Mouse (Mus musculus): Measurements from ENCODE around the gene Actbl2. TPM values are rescaled to one million over a fixed set of nuclear protein-coding genes. Genes with fewer than 3 reads are reported as not detected.

Gene Actbl2
- polyA plus RNA-seq, 1 experiment from 2014 or later, result not detected

DNA sequence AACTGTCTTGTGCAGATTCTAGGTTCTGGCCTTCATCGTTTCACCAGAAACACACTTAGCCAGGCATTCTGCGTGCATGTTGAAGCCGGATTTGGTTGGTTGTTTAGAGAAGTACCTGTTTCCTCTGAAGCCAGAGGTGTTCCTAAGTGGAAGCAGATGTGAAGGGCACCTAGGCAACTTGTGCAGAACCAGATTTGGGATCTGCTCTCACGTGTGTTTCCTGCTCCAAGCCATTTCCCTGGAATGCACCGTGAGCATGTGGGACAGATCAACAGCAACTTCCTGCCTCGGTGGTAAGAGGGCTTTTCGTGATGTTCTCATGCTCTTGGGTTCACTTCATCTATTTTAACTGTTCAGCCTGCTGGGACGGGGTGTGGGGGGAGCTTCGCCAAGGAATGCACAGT is 18.4 kb upstream of the Actbl2 start:
- H3K9ac ChIP-seq (ENCODE audit: low read length), result no peak overlapping the region
- H3K4me2 ChIP-seq (ENCODE audit: low read depth, severe bottlenecking), result no peak overlapping the region
- no peaks in the 10 kb centered on the region for H3K9me3 ChIP-seq (ENCODE audit: control insufficient read depth, low read length)
- DNase-seq (ENCODE audit: low spot score) (peak; percentile 70), ATAC-seq (ENCODE audit: insufficient number of reproducible peaks, low FRiP score, low TSS enrichment, low read depth) (peak; percentile 76)
- 0 out of 2 replicates have a peak overlapping the region, but pooled peaks have one; percentile 53 for H3K27ac ChIP-seq (replicated peaks; ENCODE audit: low read depth, low read length)
- 19% methylated on average over 9 of the region's 9 CpGs for WGBS
- no peaks in the 10 kb centered on the region for H3K36me3 ChIP-seq (ENCODE audit: control insufficient read depth, insufficient read depth, low read length)
- H3K4me1 ChIP-seq (ENCODE audit: control insufficient read depth, insufficient read depth, low read length), result peaks cover 10% of the 10 kb centered on the region; the same call in 1 of the 2 replicates
- no peaks in the 10 kb centered on the region for H3K27me3 ChIP-seq (ENCODE audit: control insufficient read depth, insufficient read depth, low read length)
- H3K4me3 ChIP-seq (ENCODE audit: low read depth, low read length), result no peak overlapping the region

DNA sequence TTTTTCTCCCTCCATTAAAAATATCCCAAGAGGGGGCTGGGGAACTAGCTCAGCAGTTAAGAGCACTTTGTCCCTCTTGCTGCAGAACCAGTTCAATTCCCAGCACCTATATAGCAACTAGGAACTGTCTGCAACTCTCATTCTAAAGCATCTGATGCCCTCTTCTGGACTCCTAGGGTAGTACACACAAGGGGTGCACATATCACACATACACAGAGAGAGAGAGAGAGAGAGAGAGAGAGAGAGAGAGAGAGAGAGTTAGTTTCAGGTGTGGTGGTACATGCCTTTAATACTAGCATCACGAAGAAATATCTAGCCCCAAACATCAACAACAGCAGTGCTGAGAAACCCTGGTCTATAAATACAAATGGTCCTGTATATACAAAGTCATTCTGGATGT is 17.5 kb upstream of the Actbl2 start:
- Histone ChIP-seq H3K4me3 (ENCODE audit: low read depth, low read length) (no peak overlapping the region), H3K9ac (ENCODE audit: low read length) (no peak overlapping the region), H3K4me2 (ENCODE audit: low read depth, severe bottlenecking) (no peak overlapping the region), H3K27ac (replicated peaks; ENCODE audit: low read depth, low read length) (no peak overlapping the region), H3K36me3 (ENCODE audit: control insufficient read depth, insufficient read depth, low read length) (no peaks in the 10 kb centered on the region), H3K9me3 (ENCODE audit: control insufficient read depth, low read length) (no peaks in the 10 kb centered on the region), H3K4me1 (ENCODE audit: control insufficient read depth, insufficient read depth, low read length) (peaks cover 10% of the 10 kb centered on the region; the same call in 1 of the 2 replicates), H3K27me3 (ENCODE audit: control insufficient read depth, insufficient read depth, low read length) (no peaks in the 10 kb centered on the region)
- ATAC-seq (ENCODE audit: insufficient number of reproducible peaks, low FRiP score, low TSS enrichment, low read depth) (no peak), DNase-seq (ENCODE audit: low spot score) (no peak)
- WGBS, result 93% methylated on average over 1 of the region's 1 CpGs

DNA sequence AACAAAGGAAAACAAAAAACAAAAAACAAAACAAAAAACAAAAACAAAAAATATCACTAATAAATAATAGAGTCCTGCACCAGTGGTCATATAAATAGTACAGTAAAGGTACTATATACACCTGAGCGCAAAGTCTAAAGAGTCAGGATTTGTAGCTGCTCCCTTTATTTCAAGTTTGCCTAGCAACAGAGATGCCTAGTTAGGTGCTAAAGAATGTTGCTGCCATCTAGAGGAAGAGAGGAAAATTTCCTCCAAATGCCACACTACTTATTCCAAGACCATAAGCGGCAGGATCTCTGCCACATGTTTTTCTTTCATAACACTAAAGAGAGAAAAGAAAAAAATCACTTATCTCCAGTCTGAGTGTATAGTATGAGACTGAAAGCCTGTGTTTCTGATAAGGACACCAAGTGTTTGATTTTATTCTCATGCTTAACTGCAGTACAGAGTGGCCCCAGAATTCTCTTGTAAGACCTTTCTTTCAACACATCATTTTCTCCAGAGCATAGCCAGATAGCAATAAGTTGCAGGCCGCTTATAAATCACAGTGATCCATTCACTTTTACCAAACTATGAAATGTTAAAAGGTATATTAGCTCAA is 16.8 kb upstream of the Actbl2 start:
- DNase-seq (ENCODE audit: low spot score) (no peak), ATAC-seq (ENCODE audit: insufficient number of reproducible peaks, low FRiP score, low TSS enrichment, low read depth) (no peak)
- Histone ChIP-seq H3K9me3 (ENCODE audit: control insufficient read depth, low read length) (no peaks in the 10 kb centered on the region), H3K4me1 (ENCODE audit: control insufficient read depth, insufficient read depth, low read length) (peaks cover 10% of the 10 kb centered on the region; the same call in 1 of the 2 replicates), H3K27me3 (ENCODE audit: control insufficient read depth, insufficient read depth, low read length) (no peaks in the 10 kb centered on the region), H3K4me2 (ENCODE audit: low read depth, severe bottlenecking) (no peak overlapping the region), H3K4me3 (ENCODE audit: low read depth, low read length) (no peak overlapping the region), H3K9ac (ENCODE audit: low read length) (no peak overlapping the region), H3K27ac (replicated peaks; ENCODE audit: low read depth, low read length) (no peak overlapping the region), H3K36me3 (ENCODE audit: control insufficient read depth, insufficient read depth, low read length) (no peaks in the 10 kb centered on the region)
- WGBS, result 44% methylated on average over 3 of the region's 3 CpGs

DNA sequence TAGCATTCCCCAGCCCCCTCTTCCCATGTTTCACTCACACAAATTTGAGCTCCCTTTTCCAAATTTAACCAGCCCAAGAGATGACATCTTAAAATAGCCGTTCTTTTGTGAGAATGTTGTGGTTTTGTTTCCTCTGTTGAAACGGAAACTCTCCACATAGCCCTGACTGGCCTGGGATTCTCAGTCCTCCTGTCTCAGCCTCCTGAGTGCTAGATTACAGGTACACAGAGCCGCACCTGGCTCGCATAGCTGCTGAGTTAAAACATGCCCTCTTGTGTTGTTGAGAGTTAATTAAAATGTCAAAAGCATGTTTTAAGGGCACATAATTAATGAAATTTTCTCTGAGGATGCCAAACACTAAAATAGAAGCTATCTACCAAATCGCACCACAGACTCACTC is 3.7 kb upstream of the Actbl2 start:
- Histone ChIP-seq H3K27ac (replicated peaks; ENCODE audit: low read depth, low read length) (no peak overlapping the region), H3K4me2 (ENCODE audit: low read depth, severe bottlenecking) (no peak overlapping the region), H3K4me3 (ENCODE audit: low read depth, low read length) (no peak overlapping the region), H3K9ac (ENCODE audit: low read length) (no peak overlapping the region), H3K9me3 (ENCODE audit: control insufficient read depth, low read length) (no peaks in the 10 kb centered on the region), H3K27me3 (ENCODE audit: control insufficient read depth, insufficient read depth, low read length) (no peaks in the 10 kb centered on the region), H3K36me3 (ENCODE audit: control insufficient read depth, insufficient read depth, low read length) (no peaks in the 10 kb centered on the region), H3K4me1 (ENCODE audit: control insufficient read depth, insufficient read depth, low read length) (no peaks in the 10 kb centered on the region)
- ATAC-seq (ENCODE audit: insufficient number of reproducible peaks, low FRiP score, low TSS enrichment, low read depth) (no peak), DNase-seq (ENCODE audit: low spot score) (no peak)
- 89% methylated on average over 5 of the region's 5 CpGs for WGBS

DNA sequence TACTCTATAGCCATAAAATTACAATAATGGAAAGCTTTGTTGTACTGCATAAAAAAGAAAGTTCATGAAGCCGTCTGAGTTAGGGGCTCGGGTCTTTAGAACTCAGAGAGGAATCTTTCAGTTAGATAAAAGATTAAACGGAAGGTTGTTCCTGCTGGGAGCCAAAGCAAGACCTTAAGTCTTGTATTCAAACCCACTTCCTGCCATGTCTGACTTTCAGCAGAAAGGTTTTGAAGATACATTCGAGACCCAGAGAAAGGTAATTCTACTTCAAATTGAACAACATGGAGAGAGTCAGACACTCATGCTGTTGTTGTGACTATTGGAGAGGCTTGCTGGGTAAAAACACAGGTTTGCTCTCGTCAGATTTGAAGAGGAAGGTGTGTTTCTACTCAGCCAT is 3.0 kb upstream of the Actbl2 start:
- H3K9me3 ChIP-seq (ENCODE audit: control insufficient read depth, low read length), result no peaks in the 10 kb centered on the region
- H3K27me3 ChIP-seq (ENCODE audit: control insufficient read depth, insufficient read depth, low read length), result no peaks in the 10 kb centered on the region
- WGBS, result 79% methylated on average over 5 of the region's 5 CpGs
- no peak overlapping the region for H3K4me2 ChIP-seq (ENCODE audit: low read depth, severe bottlenecking)
- ATAC-seq (ENCODE audit: insufficient number of reproducible peaks, low FRiP score, low TSS enrichment, low read depth) (no peak), DNase-seq (ENCODE audit: low spot score) (no peak)
- H3K4me1 ChIP-seq (ENCODE audit: control insufficient read depth, insufficient read depth, low read length), result no peaks in the 10 kb centered on the region
- no peaks in the 10 kb centered on the region for H3K36me3 ChIP-seq (ENCODE audit: control insufficient read depth, insufficient read depth, low read length)
- no peak overlapping the region for H3K4me3 ChIP-seq (ENCODE audit: low read depth, low read length)
- H3K9ac ChIP-seq (ENCODE audit: low read length), result no peak overlapping the region
- no peak overlapping the region for H3K27ac ChIP-seq (replicated peaks; ENCODE audit: low read depth, low read length)

DNA sequence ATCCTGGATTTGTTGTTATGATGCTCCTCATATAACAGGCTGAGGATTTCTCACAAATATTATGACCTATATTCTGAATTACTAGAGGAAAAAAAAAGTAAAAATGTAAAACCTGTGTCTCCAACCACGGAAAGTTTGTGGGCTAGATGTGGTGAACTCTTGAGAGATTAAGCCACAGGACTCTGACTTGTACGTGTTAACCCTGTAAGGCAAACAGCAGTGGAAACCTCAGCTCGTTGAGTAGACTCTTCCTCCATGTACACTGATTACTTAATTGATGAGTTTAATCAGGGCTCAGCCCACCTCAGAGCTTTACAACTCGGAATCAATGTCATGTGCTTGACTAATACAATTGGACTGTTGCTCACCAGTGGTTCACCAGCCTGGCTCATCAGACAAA is 3.2 kb downstream of the Actbl2 start:
- Histone ChIP-seq H3K27ac (replicated peaks; ENCODE audit: low read depth, low read length) (no peak overlapping the region), H3K27me3 (ENCODE audit: control insufficient read depth, insufficient read depth, low read length) (no peaks in the 10 kb centered on the region), H3K9ac (ENCODE audit: low read length) (no peak overlapping the region), H3K4me2 (ENCODE audit: low read depth, severe bottlenecking) (no peak overlapping the region), H3K4me3 (ENCODE audit: low read depth, low read length) (no peak overlapping the region), H3K36me3 (ENCODE audit: control insufficient read depth, insufficient read depth, low read length) (no peaks in the 10 kb centered on the region), H3K4me1 (ENCODE audit: control insufficient read depth, insufficient read depth, low read length) (no peaks in the 10 kb centered on the region), H3K9me3 (ENCODE audit: control insufficient read depth, low read length) (no peaks in the 10 kb centered on the region)
- no peak for ATAC-seq (ENCODE audit: insufficient number of reproducible peaks, low FRiP score, low TSS enrichment, low read depth)
- no peak for DNase-seq (ENCODE audit: low spot score)
- 82% methylated on average over 4 of the region's 4 CpGs for WGBS

DNA sequence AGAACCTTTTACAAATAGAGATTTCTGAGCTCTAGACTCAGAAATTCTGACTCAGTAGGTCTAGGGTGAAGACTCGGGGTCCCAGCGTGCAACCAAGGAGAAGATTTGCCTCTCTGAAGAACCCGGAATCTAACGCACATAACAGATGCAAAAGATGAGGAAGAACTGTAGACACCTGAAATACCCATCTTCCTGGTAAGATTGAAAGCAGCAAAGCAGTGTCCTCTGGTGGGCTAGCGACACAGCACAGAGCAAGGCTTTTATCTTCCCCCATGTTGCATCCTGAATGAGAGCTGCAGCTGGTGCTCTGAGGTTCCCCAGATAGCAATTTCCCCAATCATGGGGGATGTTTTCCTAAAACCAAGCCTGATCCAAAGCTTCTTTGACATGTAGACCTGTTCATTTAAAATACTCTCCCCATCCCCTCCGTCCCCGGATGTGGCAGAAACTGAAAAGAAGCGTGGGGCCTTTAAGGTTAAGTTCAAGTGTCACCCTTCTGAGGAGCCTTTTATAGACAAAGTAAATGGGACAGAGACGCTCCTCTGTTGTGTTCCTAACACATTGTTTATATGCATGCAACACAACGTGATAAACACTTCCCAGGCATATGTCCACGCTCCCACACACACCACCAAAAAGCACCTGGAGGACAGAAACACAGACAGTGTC is 3.7 kb downstream of the Actbl2 start:
- no peaks in the 10 kb centered on the region for H3K4me1 ChIP-seq (ENCODE audit: control insufficient read depth, insufficient read depth, low read length)
- no peak overlapping the region for H3K4me2 ChIP-seq (ENCODE audit: low read depth, severe bottlenecking)
- no peak overlapping the region for H3K9ac ChIP-seq (ENCODE audit: low read length)
- 88% methylated on average over 11 of the region's 11 CpGs for WGBS
- H3K4me3 ChIP-seq (ENCODE audit: low read depth, low read length), result no peak overlapping the region
- H3K27ac ChIP-seq (replicated peaks; ENCODE audit: low read depth, low read length), result no peak overlapping the region
- DNase-seq (ENCODE audit: low spot score) (no peak), ATAC-seq (ENCODE audit: insufficient number of reproducible peaks, low FRiP score, low TSS enrichment, low read depth) (no peak)
- H3K27me3 ChIP-seq (ENCODE audit: control insufficient read depth, insufficient read depth, low read length), result no peaks in the 10 kb centered on the region
- no peaks in the 10 kb centered on the region for H3K36me3 ChIP-seq (ENCODE audit: control insufficient read depth, insufficient read depth, low read length)
- H3K9me3 ChIP-seq (ENCODE audit: control insufficient read depth, low read length), result no peaks in the 10 kb centered on the region

DNA sequence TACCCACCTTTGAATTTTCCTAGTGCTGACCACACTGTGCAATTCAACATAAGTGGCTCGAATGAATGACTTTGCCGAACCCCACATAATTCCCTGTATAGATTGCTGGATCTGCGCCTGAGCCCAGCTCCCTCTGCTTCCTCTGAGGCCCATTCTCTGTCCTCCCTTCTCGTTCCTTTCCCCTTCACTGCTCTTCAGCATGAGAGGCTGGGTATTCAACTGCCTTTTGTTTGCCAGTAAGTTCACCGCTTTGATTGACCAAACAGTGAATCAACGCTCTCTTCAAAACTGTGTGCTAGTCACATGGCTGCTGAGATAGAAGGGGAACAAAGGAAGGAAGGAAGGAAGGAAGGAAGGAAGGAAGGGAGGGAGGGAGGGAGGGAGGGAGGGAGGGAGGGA is 4.3 kb downstream of the Actbl2 start:
- Histone ChIP-seq H3K4me2 (ENCODE audit: low read depth, severe bottlenecking) (no peak overlapping the region), H3K27me3 (ENCODE audit: control insufficient read depth, insufficient read depth, low read length) (no peaks in the 10 kb centered on the region), H3K4me1 (ENCODE audit: control insufficient read depth, insufficient read depth, low read length) (no peaks in the 10 kb centered on the region), H3K9ac (ENCODE audit: low read length) (no peak overlapping the region), H3K36me3 (ENCODE audit: control insufficient read depth, insufficient read depth, low read length) (no peaks in the 10 kb centered on the region), H3K4me3 (ENCODE audit: low read depth, low read length) (no peak overlapping the region), H3K27ac (replicated peaks; ENCODE audit: low read depth, low read length) (no peak overlapping the region), H3K9me3 (ENCODE audit: control insufficient read depth, low read length) (no peaks in the 10 kb centered on the region)
- ATAC-seq (ENCODE audit: insufficient number of reproducible peaks, low FRiP score, low TSS enrichment, low read depth) (no peak), DNase-seq (ENCODE audit: low spot score) (no peak)
- 88% methylated on average over 6 of the region's 6 CpGs for WGBS

DNA sequence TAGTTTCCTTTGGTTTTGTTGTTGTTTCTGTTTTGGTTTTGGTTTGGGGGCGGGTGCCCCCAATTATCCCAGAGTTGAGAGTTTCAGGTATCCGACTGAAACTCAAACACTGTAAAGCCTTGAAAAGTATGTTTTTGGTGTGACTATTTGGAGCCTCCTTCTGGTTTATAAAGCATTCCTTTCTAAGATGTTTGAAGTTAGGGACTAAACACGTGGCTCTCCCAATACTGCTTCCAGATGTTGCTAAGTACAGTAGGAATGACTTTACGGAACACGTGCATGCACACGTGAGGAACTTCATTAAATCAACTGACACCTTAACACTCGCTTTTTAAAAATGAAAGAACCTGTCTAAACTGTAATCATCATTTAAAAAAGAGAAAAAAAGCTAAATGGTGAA is 4.9 kb downstream of the Actbl2 start:
- H3K27ac ChIP-seq (replicated peaks; ENCODE audit: low read depth, low read length), result no peak overlapping the region
- no peaks in the 10 kb centered on the region for H3K36me3 ChIP-seq (ENCODE audit: control insufficient read depth, insufficient read depth, low read length)
- no peaks in the 10 kb centered on the region for H3K9me3 ChIP-seq (ENCODE audit: control insufficient read depth, low read length)
- DNase-seq (ENCODE audit: low spot score) (no peak), ATAC-seq (ENCODE audit: insufficient number of reproducible peaks, low FRiP score, low TSS enrichment, low read depth) (no peak)
- no peaks in the 10 kb centered on the region for H3K4me1 ChIP-seq (ENCODE audit: control insufficient read depth, insufficient read depth, low read length)
- H3K4me3 ChIP-seq (ENCODE audit: low read depth, low read length), result no peak overlapping the region
- H3K27me3 ChIP-seq (ENCODE audit: control insufficient read depth, insufficient read depth, low read length), result no peaks in the 10 kb centered on the region
- H3K9ac ChIP-seq (ENCODE audit: low read length), result no peak overlapping the region
- WGBS, result 36% methylated on average over 7 of the region's 7 CpGs
- no peak overlapping the region for H3K4me2 ChIP-seq (ENCODE audit: low read depth, severe bottlenecking)
